Mouse (Mus musculus) myocyte (in vitro differentiated cells): ENCODE data around the gene Lrpprc.

Source experiments
- E2F4 ChIP-seq: IDR thresholded peaks from one replicate; pipeline ENCODE4 v1.6.1; 2011; ENCODE audit warnings: mild to moderate bottlenecking, control low read depth, moderate library complexity; ENCODE audit not compliant: insufficient read depth
- MAX ChIP-seq: IDR thresholded peaks from one replicate; pipeline ENCODE4 v1.6.1; 2011; ENCODE audit warnings: low read depth, mild to moderate bottlenecking, control low read depth
- MYOG ChIP-seq, 3 experiments: IDR thresholded peaks; one replicate each; pipeline ENCODE4 v1.6.1; 2011; ENCODE audit warnings: control low read depth in 2 of 3, low read depth in 2 of 3, mild to moderate bottlenecking in 2 of 3; ENCODE audit not compliant: insufficient read length in 2 of 3, control insufficient read depth in 1 of 3, insufficient read depth in 1 of 3
- POLR2A ChIP-seq: IDR thresholded peaks from one replicate; pipeline ENCODE4 v1.6.1; 2011; ENCODE audit warnings: low read depth, mild to moderate bottlenecking, control low read depth, moderate library complexity; ENCODE audit not compliant: insufficient read length
- USF1 ChIP-seq: IDR thresholded peaks from one replicate; pipeline ENCODE4 v1.6.1; 2011; ENCODE audit warnings: low read depth, mild to moderate bottlenecking, control low read depth, moderate library complexity

GRCm38 (mm10) chr17:84684284-84684683 is 106.3 kb downstream of the Lrpprc start:
- TF ChIP-seq POLR2A: no peak
- TF ChIP-seq USF1: no peak
- no peak for TF ChIP-seq E2F4
- no peak for TF ChIP-seq MYOG (IDR thresholded peaks at IDR 0.05; ENCODE audit: control insufficient read depth in 1 of 3, insufficient read depth in 1 of 3, insufficient read length in 2 of 3, low read depth in 2 of 3)
- no peak for TF ChIP-seq MAX
